Mouse (Mus musculus) lung, adult 2 months (tissue): ENCODE measurements around the gene Vma21-ps.

Source experiments
- CTCF ChIP-seq: fragments of 200-500 bp; IDR thresholded peaks from 2 replicates; pipeline ENCODE4 v1.5.1; 2011; ENCODE audit warnings: mild to moderate bottlenecking, low read length, control low read depth; ENCODE audit not compliant: insufficient read depth
- POLR2A ChIP-seq: fragments of 200-500 bp; IDR thresholded peaks from 2 replicates; pipeline ENCODE4 v1.6.1; 2011; ENCODE audit warnings: low read depth, mild to moderate bottlenecking, control low read depth, low read length, borderline replicate concordance; ENCODE audit errors: extremely low read depth

DNA sequence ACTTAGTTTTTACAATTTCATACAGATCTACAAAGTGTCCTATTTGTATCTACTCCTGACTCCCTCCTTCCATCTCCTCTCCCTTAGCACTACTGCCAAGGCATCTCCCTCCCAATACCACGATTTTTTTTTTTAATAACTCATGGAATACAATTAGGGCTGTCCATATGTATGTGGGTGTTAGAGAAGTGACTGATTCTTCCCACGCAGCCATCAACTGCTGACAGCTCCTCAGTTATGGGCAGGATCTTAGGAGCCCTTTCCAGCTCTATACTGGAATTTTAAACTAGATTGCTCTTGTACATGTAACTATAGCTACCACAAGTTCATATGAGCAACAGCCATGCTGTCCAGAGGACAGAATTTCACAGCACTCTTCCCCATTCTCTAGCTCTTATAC lies 33.6 kb upstream of the Vma21-ps start:
- TF ChIP-seq CTCF (no peak), POLR2A (no peak)
